Mouse (Mus musculus) heart, adult 10 weeks (tissue): ENCODE data around the gene Tmed5. TPM values are rescaled to one million over a fixed set of nuclear protein-coding genes. Genes with fewer than 3 reads are reported as not detected.

Experiments used
- polyA plus RNA-seq: library from polyadenylated mRNA; stranded (reverse); fragments of 350-450 nt; fragmentation: Illumina TruSeq; extraction: RNeasy Lipid Tissue Mini Kit (QIAGEN cat#74804); gene quantifications from one replicate; pipeline ENCODE4 v1.2.3, GENCODE M21; 2014; ENCODE audit warnings: low read depth, low replicate concordance

Tmed5 gene
- 25.4 TPM for polyA plus RNA-seq

GRCm38 (mm10) chr5:108132441-108133243, at the start of gene Tmed5, which contains the start of gene Ccdc18:
TSS of gene Tmed5 (minus strand) at chr5:108132620.
TSS of gene Ccdc18 (plus strand) at chr5:108132875.

GRCm38 (mm10) chr5:108065465-108066411, 66.7 kb downstream of the Tmed5 start, which contains the start of gene Mtf2:
TSS of gene Mtf2 (plus strand) at chr5:108065674.

Other genes starting within 250 kb of the Tmed5 start
- 257 TPM for gene Rpl5, start 232.1 kb downstream of the Tmed5 start, polyA plus RNA-seq
- 8.3 TPM for gene Fam69a, start 145.5 kb downstream of the Tmed5 start, polyA plus RNA-seq
- 11.0 TPM for gene Mtf2, start 66.9 kb downstream of the Tmed5 start, polyA plus RNA-seq
- not detected for gene Ccdc18, start 255 bp upstream of the Tmed5 start, polyA plus RNA-seq
- gene Dr1, start 136.3 kb upstream of the Tmed5 start, polyA plus RNA-seq = 21.7 TPM
- gene Pigg, start 180.0 kb upstream of the Tmed5 start, polyA plus RNA-seq = 11.7 TPM
- gene Gm42517, start 235.3 kb upstream of the Tmed5 start, polyA plus RNA-seq = 1.2 TPM